Mouse (Mus musculus) liver, embryonic 13.5 days (tissue): ENCODE measurements around the gene Musk. TPM values are rescaled to one million over a fixed set of nuclear protein-coding genes. Genes with fewer than 3 reads are reported as not detected.

Source experiments
- ATAC-seq: fragments of 200-750 bp; cut with Nextera tagmentation; 2 replicates; pipeline ENCODE4 v1.8.0; 2017; ENCODE audit warnings: low read depth, mild to moderate bottlenecking, moderate number of reproducible peaks, moderate library complexity
- DNase-seq: peaks from one replicate; pipeline ENCODE4 v3.0.0; 2022
- H3K27ac ChIP-seq: fragments of 300-500 bp; sonication (generic); 2 replicates; pipeline ENCODE4 v1.5.1; 2015; ENCODE audit warnings: moderate library complexity, mild to moderate bottlenecking, inconsistent platforms
- H3K27me3 ChIP-seq: fragments of 300-500 bp; sonication (generic); 2 replicates; pipeline ENCODE4 v1.6.1; 2015; ENCODE audit warnings: mild to moderate bottlenecking, inconsistent platforms
- H3K36me3 ChIP-seq: fragments of 300-500 bp; sonication (generic); 2 replicates; pipeline ENCODE4 v1.6.1; 2015; ENCODE audit warnings: mild to moderate bottlenecking, inconsistent platforms
- H3K4me1 ChIP-seq: fragments of 300-500 bp; sonication (generic); replicated peaks from 2 replicates; pipeline ENCODE4 v1.6.1; 2015; ENCODE audit warnings: inconsistent platforms
- H3K4me2 ChIP-seq: fragments of 300-500 bp; sonication (generic); 2 replicates; pipeline ENCODE4 v1.6.1; 2015; ENCODE audit warnings: inconsistent platforms, mild to moderate bottlenecking, moderate library complexity
- H3K4me3 ChIP-seq: fragments of 300-500 bp; sonication (generic); replicated peaks from 2 replicates; pipeline ENCODE4 v1.5.1; 2015; ENCODE audit warnings: mild to moderate bottlenecking, inconsistent platforms
- H3K9ac ChIP-seq: fragments of 300-500 bp; sonication (generic); 2 replicates; pipeline ENCODE4 v1.6.1; 2015; ENCODE audit warnings: mild to moderate bottlenecking, inconsistent platforms
- H3K9me3 ChIP-seq: fragments of 300-500 bp; sonication (generic); replicated peaks from 2 replicates; pipeline ENCODE4 v1.6.1; 2016; ENCODE audit warnings: inconsistent platforms
- WGBS: fragments of 180-500 bp; shearing (Covaris S2); methylation state at CpG from one replicate; pipeline ENCODE4 v1.1.7; 2015; ENCODE audit not compliant: insufficient replicate concordance; 5-methylcytosine and 5-hydroxymethylcytosine counted together
- polyA plus RNA-seq: library from polyadenylated mRNA; unstranded; fragments of >200 nt; fragmentation: Nextera tagmentation; extraction: Ambion mirVana; gene quantifications from 2 replicates; pipeline ENCODE4 v1.2.1, GENCODE M21; 2015

The Musk gene
- polyA plus RNA-seq, 1 experiment from 2014 or later, result 0.10 TPM

- no peaks in the 10 kb centered on the region for H3K4me1 ChIP-seq
- H3K9ac ChIP-seq, result no peak overlapping the region
- DNase-seq, result no peak
- WGBS, result 59% methylated on average over 3 of the region's 3 CpGs
- no peak overlapping the region for H3K27ac ChIP-seq
- no peak overlapping the region for H3K4me2 ChIP-seq
- no peaks in the 10 kb centered on the region for H3K9me3 ChIP-seq
- ATAC-seq, result no peak
- H3K4me3 ChIP-seq, result no peak overlapping the region
- H3K27me3 ChIP-seq, result no peaks in the 10 kb centered on the region
- no peaks in the 10 kb centered on the region for H3K36me3 ChIP-seq
Observed at GRCm38 (mm10) chr4:58317536-58317935, 31.8 kb downstream of the Musk start.

GRCm38 (mm10) chr4:58320293-58320692 is 34.5 kb downstream of the Musk start:
- no peak overlapping the region for H3K4me3 ChIP-seq
- DNase-seq, result no peak
- no peak overlapping the region for H3K9ac ChIP-seq
- 56% methylated on average over 4 of the region's 4 CpGs for WGBS
- H3K4me2 ChIP-seq, result no peak overlapping the region
- no peak for ATAC-seq
- H3K4me1 ChIP-seq, result no peaks in the 10 kb centered on the region
- no peaks in the 10 kb centered on the region for H3K27me3 ChIP-seq
- H3K36me3 ChIP-seq, result no peaks in the 10 kb centered on the region
- no peaks in the 10 kb centered on the region for H3K9me3 ChIP-seq
- no peak overlapping the region for H3K27ac ChIP-seq

- H3K36me3 ChIP-seq, result no peaks in the 10 kb centered on the region
- no peaks in the 10 kb centered on the region for H3K9me3 ChIP-seq
- WGBS, result 60% methylated on average over 3 of the region's 3 CpGs
- no peak overlapping the region for H3K27ac ChIP-seq
- no peak overlapping the region for H3K4me3 ChIP-seq
- H3K9ac ChIP-seq, result no peak overlapping the region
- no peaks in the 10 kb centered on the region for H3K27me3 ChIP-seq
- H3K4me1 ChIP-seq, result no peaks in the 10 kb centered on the region
- H3K4me2 ChIP-seq, result no peak overlapping the region
- DNase-seq (no peak), ATAC-seq (no peak)
Observed at GRCm38 (mm10) chr4:58326746-58327145, 41.0 kb downstream of the Musk start.

DNA sequence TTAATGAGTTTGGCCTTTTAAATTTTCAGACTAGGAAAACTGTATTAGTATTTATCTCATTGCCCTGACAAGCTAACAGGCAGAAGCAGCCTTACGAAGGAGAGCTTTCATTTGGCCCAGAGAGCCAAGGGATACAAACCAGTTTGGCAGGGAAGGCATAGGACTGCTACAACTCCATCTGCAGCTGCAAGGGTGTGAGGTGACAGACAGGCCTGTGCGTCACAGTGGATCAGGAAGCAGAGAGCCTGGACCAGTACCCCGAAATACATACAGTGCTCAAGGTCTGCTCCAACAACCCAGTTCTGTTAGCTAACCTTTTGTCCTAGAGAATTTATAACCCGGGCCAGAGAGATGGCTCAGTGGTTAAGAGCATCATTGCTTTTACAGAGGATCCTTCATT is 42.5 kb downstream of the Musk start:
- H3K9me3 ChIP-seq, result no peaks in the 10 kb centered on the region
- no peak overlapping the region for H3K9ac ChIP-seq
- H3K36me3 ChIP-seq, result no peaks in the 10 kb centered on the region
- 65% methylated on average over 4 of the region's 4 CpGs for WGBS
- no peak overlapping the region for H3K4me2 ChIP-seq
- DNase-seq (no peak), ATAC-seq (no peak)
- H3K4me1 ChIP-seq, result no peaks in the 10 kb centered on the region
- no peak overlapping the region for H3K4me3 ChIP-seq
- H3K27ac ChIP-seq, result no peak overlapping the region
- no peaks in the 10 kb centered on the region for H3K27me3 ChIP-seq

- H3K36me3 ChIP-seq, result no peaks in the 10 kb centered on the region
- no peak for ATAC-seq
- no peaks in the 10 kb centered on the region for H3K4me1 ChIP-seq
- H3K27me3 ChIP-seq, result no peaks in the 10 kb centered on the region
- WGBS, result 67% methylated on average over 4 of the region's 4 CpGs
- no peak overlapping the region for H3K4me2 ChIP-seq
- H3K27ac ChIP-seq, result no peak overlapping the region
- no peak for DNase-seq
- H3K4me3 ChIP-seq, result no peak overlapping the region
- no peak overlapping the region for H3K9ac ChIP-seq
- no peaks in the 10 kb centered on the region for H3K9me3 ChIP-seq
Observed at GRCm38 (mm10) chr4:58330016-58330415, 44.3 kb downstream of the Musk start.

- H3K4me3 ChIP-seq, result no peak overlapping the region
- no peak overlapping the region for H3K4me2 ChIP-seq
- no peaks in the 10 kb centered on the region for H3K9me3 ChIP-seq
- 63% methylated on average over 10 of the region's 10 CpGs for WGBS
- no peak for DNase-seq
- no peaks in the 10 kb centered on the region for H3K36me3 ChIP-seq
- ATAC-seq, result no peak
- H3K27ac ChIP-seq, result no peak overlapping the region
- no peak overlapping the region for H3K9ac ChIP-seq
- no peaks in the 10 kb centered on the region for H3K27me3 ChIP-seq
- H3K4me1 ChIP-seq, result no peaks in the 10 kb centered on the region
Observed at GRCm38 (mm10) chr4:58330864-58331638, 45.3 kb downstream of the Musk start.

- no peak overlapping the region for H3K27ac ChIP-seq
- 51% methylated on average over 3 of the region's 3 CpGs for WGBS
- H3K4me3 ChIP-seq, result no peak overlapping the region
- H3K9ac ChIP-seq, result no peak overlapping the region
- no peaks in the 10 kb centered on the region for H3K9me3 ChIP-seq
- no peak for ATAC-seq
- no peak overlapping the region for H3K4me2 ChIP-seq
- no peaks in the 10 kb centered on the region for H3K27me3 ChIP-seq
- no peaks in the 10 kb centered on the region for H3K4me1 ChIP-seq
- no peaks in the 10 kb centered on the region for H3K36me3 ChIP-seq
- no peak for DNase-seq
Observed at GRCm38 (mm10) chr4:58332394-58332793, 46.6 kb downstream of the Musk start.

DNA sequence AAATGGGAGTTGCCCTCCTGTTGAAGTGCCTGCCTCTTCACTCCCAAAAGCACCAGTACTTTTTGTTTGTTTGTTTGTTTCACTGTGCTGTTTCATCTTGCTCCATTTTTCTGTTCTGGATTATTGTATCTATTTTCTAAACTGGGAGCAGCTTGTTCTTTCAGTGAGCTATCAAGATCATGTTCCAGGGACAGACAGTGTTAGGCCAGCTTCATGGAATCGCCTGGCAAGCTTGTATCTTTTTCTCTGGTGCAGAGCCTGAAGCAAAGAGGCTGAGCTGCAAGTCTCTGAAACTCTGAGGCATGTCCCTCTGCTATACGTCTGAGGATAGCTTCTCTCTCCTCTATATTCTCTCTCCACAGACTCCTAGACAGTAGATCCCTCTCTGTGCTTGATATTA is 50.5 kb downstream of the Musk start:
- H3K27me3 ChIP-seq, result no peaks in the 10 kb centered on the region
- ATAC-seq, result no peak
- WGBS, result 49% methylated on average over 2 of the region's 2 CpGs
- no peaks in the 10 kb centered on the region for H3K9me3 ChIP-seq
- no peaks in the 10 kb centered on the region for H3K36me3 ChIP-seq
- no peak overlapping the region for H3K9ac ChIP-seq
- no peak for DNase-seq
- no peak overlapping the region for H3K27ac ChIP-seq
- H3K4me1 ChIP-seq, result no peaks in the 10 kb centered on the region
- H3K4me2 ChIP-seq, result no peak overlapping the region
- no peak overlapping the region for H3K4me3 ChIP-seq

DNA sequence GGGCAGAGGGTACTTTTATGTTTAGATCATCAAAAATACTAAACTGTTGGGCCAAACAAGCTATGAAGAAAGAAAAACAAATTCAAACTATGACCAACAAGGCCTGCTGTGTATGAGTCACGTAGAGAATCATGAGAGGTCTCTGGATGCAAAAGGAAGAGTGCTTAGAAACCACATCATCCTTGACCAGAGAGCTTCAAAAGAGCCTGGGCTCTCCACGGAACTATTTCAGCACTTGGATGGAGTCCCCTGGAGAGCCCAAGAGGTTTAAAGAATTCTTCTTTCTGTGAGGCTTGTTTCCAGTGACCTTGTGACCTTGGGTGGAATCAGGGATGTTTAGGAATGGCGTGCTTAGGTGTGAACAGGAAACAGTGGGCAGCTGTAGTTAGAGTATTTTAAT is 53.5 kb downstream of the Musk start:
- Histone ChIP-seq H3K4me3 (no peak overlapping the region), H3K27me3 (no peaks in the 10 kb centered on the region), H3K36me3 (no peaks in the 10 kb centered on the region), H3K4me1 (no peaks in the 10 kb centered on the region), H3K9me3 (no peaks in the 10 kb centered on the region), H3K27ac (no peak overlapping the region), H3K4me2 (no peak overlapping the region), H3K9ac (no peak overlapping the region)
- ATAC-seq (no peak), DNase-seq (no peak)
- 47% methylated on average over 3 of the region's 3 CpGs for WGBS

DNA sequence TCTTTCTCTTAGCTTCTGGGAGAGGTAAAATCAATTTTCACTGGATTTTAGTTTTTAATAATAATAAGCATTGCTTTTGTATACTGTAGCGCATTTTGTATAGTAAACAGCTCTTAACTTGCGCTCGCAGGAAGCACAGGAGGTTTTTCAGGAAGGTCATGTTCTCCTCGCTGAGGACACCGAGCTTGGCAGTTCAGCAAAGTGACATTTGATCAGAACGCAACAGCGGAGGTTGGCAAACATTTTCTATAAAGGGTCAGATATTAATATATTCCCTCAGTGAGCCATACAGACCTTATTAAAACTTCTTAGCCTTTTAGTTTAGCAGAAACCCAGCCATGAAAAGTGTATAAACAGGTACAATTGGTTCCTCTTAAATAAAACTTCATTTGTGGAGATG is 64.4 kb downstream of the Musk start:
- H3K9me3 ChIP-seq, result no peaks in the 10 kb centered on the region
- H3K36me3 ChIP-seq, result no peaks in the 10 kb centered on the region
- no peak for DNase-seq
- H3K4me3 ChIP-seq, result no peak overlapping the region
- H3K27me3 ChIP-seq, result no peaks in the 10 kb centered on the region
- H3K4me1 ChIP-seq, result no peaks in the 10 kb centered on the region
- 74% methylated on average over 7 of the region's 7 CpGs for WGBS
- no peak overlapping the region for H3K27ac ChIP-seq
- no peak overlapping the region for H3K9ac ChIP-seq
- H3K4me2 ChIP-seq, result no peak overlapping the region
- no peak for ATAC-seq

GRCm38 (mm10) chr4:58351165-58351564 is 65.4 kb downstream of the Musk start:
- no peak overlapping the region for H3K4me2 ChIP-seq
- no peaks in the 10 kb centered on the region for H3K27me3 ChIP-seq
- H3K4me1 ChIP-seq, result no peaks in the 10 kb centered on the region
- no peak overlapping the region for H3K4me3 ChIP-seq
- no peak overlapping the region for H3K27ac ChIP-seq
- ATAC-seq, result no peak
- no peaks in the 10 kb centered on the region for H3K36me3 ChIP-seq
- 58% methylated on average over 10 of the region's 10 CpGs for WGBS
- H3K9me3 ChIP-seq, result no peaks in the 10 kb centered on the region
- H3K9ac ChIP-seq, result no peak overlapping the region
- no peak for DNase-seq

GRCm38 (mm10) chr4:58351590-58351989 is 65.8 kb downstream of the Musk start:
- H3K4me3 ChIP-seq, result no peak overlapping the region
- ATAC-seq (no peak), DNase-seq (no peak)
- H3K9ac ChIP-seq, result no peak overlapping the region
- H3K27me3 ChIP-seq, result no peaks in the 10 kb centered on the region
- no peaks in the 10 kb centered on the region for H3K4me1 ChIP-seq
- H3K36me3 ChIP-seq, result no peaks in the 10 kb centered on the region
- 70% methylated on average over 5 of the region's 5 CpGs for whole genome bisulfite sequencing
- H3K9me3 ChIP-seq, result no peaks in the 10 kb centered on the region
- H3K27ac ChIP-seq, result no peak overlapping the region
- H3K4me2 ChIP-seq, result no peak overlapping the region
